Mouse (Mus musculus): ENCODE results near the gene Tcte1. TPM values are rescaled to one million over a fixed set of nuclear protein-coding genes. Genes with fewer than 3 reads are reported as not detected.
A peak's percentile ranks its signal among the peaks of the same experiment; 100 is the strongest.

The Tcte1 gene
- polyA plus RNA-seq, 1 experiment from 2014 or later: 1.3 TPM

- no peaks in the 10 kb centered on the region for H3K9me3 ChIP-seq (ENCODE audit: control insufficient read depth, low read length)
- peaks cover 4% of the 10 kb centered on the region; the same call in 1 of the 2 replicates for H3K4me1 ChIP-seq (ENCODE audit: control insufficient read depth, insufficient read depth, low read length)
- DNase-seq (ENCODE audit: low spot score): no peak
- H3K9ac ChIP-seq (ENCODE audit: low read length): no peak overlapping the region
- ATAC-seq (ENCODE audit: insufficient number of reproducible peaks, low FRiP score, low TSS enrichment, low read depth): no peak
- H3K36me3 ChIP-seq (ENCODE audit: control insufficient read depth, insufficient read depth, low read length): peaks cover 2% of the 10 kb centered on the region; the same call in 1 of the 2 replicates
- no peaks in the 10 kb centered on the region for H3K27me3 ChIP-seq (ENCODE audit: control insufficient read depth, insufficient read depth, low read length)
- H3K4me3 ChIP-seq (ENCODE audit: low read depth, low read length): no peak overlapping the region
- H3K27ac ChIP-seq (replicated peaks; ENCODE audit: low read depth, low read length): no peak overlapping the region
- H3K4me2 ChIP-seq (ENCODE audit: low read depth, severe bottlenecking): no peak overlapping the region
- 67% methylated on average over 5 of the region's 5 CpGs for WGBS
Measured at GRCm38 (mm10) chr17:45503301-45503973, 19.8 kb upstream of the Tcte1 start.

- no peaks in the 10 kb centered on the region for H3K27me3 ChIP-seq (ENCODE audit: control insufficient read depth, insufficient read depth, low read length)
- DNase-seq (ENCODE audit: low spot score) (no peak), ATAC-seq (ENCODE audit: insufficient number of reproducible peaks, low FRiP score, low TSS enrichment, low read depth) (no peak)
- H3K9ac ChIP-seq (ENCODE audit: low read length): no peak overlapping the region
- H3K4me2 ChIP-seq (ENCODE audit: low read depth, severe bottlenecking): no peak overlapping the region
- no peaks in the 10 kb centered on the region for H3K9me3 ChIP-seq (ENCODE audit: control insufficient read depth, low read length)
- no peak overlapping the region for H3K27ac ChIP-seq (replicated peaks; ENCODE audit: low read depth, low read length)
- peaks cover 5% of the 10 kb centered on the region; the same call in 1 of the 2 replicates for H3K36me3 ChIP-seq (ENCODE audit: control insufficient read depth, insufficient read depth, low read length)
- H3K4me3 ChIP-seq (ENCODE audit: low read depth, low read length): no peak overlapping the region
- peaks cover 4% of the 10 kb centered on the region; the same call in 1 of the 2 replicates for H3K4me1 ChIP-seq (ENCODE audit: control insufficient read depth, insufficient read depth, low read length)
- WGBS: 76% methylated on average over 6 of the region's 6 CpGs
Measured at GRCm38 (mm10) chr17:45505941-45506465, 17.2 kb upstream of the Tcte1 start.

- Histone ChIP-seq H3K9me3 (ENCODE audit: control insufficient read depth, low read length) (no peaks in the 10 kb centered on the region), H3K4me2 (ENCODE audit: low read depth, severe bottlenecking) (peak within 1 kb of the TSS; percentile 34; the same call in 1 of the 2 replicates), H3K27me3 (ENCODE audit: control insufficient read depth, insufficient read depth, low read length) (no peaks in the 10 kb centered on the region), H3K4me1 (ENCODE audit: control insufficient read depth, insufficient read depth, low read length) (peaks cover 4% of the 10 kb centered on the region; the same call in 1 of the 2 replicates), H3K27ac (replicated peaks; ENCODE audit: low read depth, low read length) (no peak within 1 kb of the TSS; the same call in 1 of the 2 replicates), H3K36me3 (ENCODE audit: control insufficient read depth, insufficient read depth, low read length) (peaks cover 5% of the 10 kb centered on the region; the same call in 1 of the 2 replicates), H3K4me3 (ENCODE audit: low read depth, low read length) (peak within 1 kb of the TSS; percentile 65), H3K9ac (ENCODE audit: low read length) (peak within 1 kb of the TSS; percentile 65)
- DNase-seq (ENCODE audit: low spot score): peak; percentile 96
- ATAC-seq (ENCODE audit: insufficient number of reproducible peaks, low FRiP score, low TSS enrichment, low read depth): peak; percentile 89
- WGBS: under 1% methylated on average over 42 of the region's 42 CpGs
Measured at GRCm38 (mm10) chr17:45506700-45507189, 16.5 kb upstream of the Tcte1 start, which contains the start of gene Aars2. Aars2 (plus strand) TSS chr17:45506841.

GRCm38 (mm10) chr17:45510871-45511270, 12.4 kb upstream of the Tcte1 start:
- ATAC-seq (ENCODE audit: insufficient number of reproducible peaks, low FRiP score, low TSS enrichment, low read depth): no peak
- Histone ChIP-seq H3K4me3 (ENCODE audit: low read depth, low read length) (no peak overlapping the region), H3K27me3 (ENCODE audit: control insufficient read depth, insufficient read depth, low read length) (no peaks in the 10 kb centered on the region), H3K9me3 (ENCODE audit: control insufficient read depth, low read length) (no peaks in the 10 kb centered on the region), H3K9ac (ENCODE audit: low read length) (no peak overlapping the region), H3K4me2 (ENCODE audit: low read depth, severe bottlenecking) (no peak overlapping the region), H3K27ac (replicated peaks; ENCODE audit: low read depth, low read length) (no peak overlapping the region), H3K36me3 (ENCODE audit: control insufficient read depth, insufficient read depth, low read length) (peaks cover 5% of the 10 kb centered on the region; the same call in 1 of the 2 replicates), H3K4me1 (ENCODE audit: control insufficient read depth, insufficient read depth, low read length) (peaks cover 4% of the 10 kb centered on the region; the same call in 1 of the 2 replicates)
- DNase-seq (ENCODE audit: low spot score): no peak
- 95% methylated on average over 4 of the region's 4 CpGs for WGBS

- Histone ChIP-seq H3K4me3 (ENCODE audit: low read depth, low read length) (no peak overlapping the region), H3K4me1 (ENCODE audit: control insufficient read depth, insufficient read depth, low read length) (peaks cover 4% of the 10 kb centered on the region; the same call in 1 of the 2 replicates), H3K9ac (ENCODE audit: low read length) (no peak overlapping the region), H3K27me3 (ENCODE audit: control insufficient read depth, insufficient read depth, low read length) (no peaks in the 10 kb centered on the region), H3K4me2 (ENCODE audit: low read depth, severe bottlenecking) (no peak overlapping the region), H3K36me3 (ENCODE audit: control insufficient read depth, insufficient read depth, low read length) (peaks cover 5% of the 10 kb centered on the region; the same call in 1 of the 2 replicates), H3K9me3 (ENCODE audit: control insufficient read depth, low read length) (no peaks in the 10 kb centered on the region), H3K27ac (replicated peaks; ENCODE audit: low read depth, low read length) (no peak overlapping the region)
- WGBS: 91% methylated on average over 4 of the region's 4 CpGs
- ATAC-seq (ENCODE audit: insufficient number of reproducible peaks, low FRiP score, low TSS enrichment, low read depth) (no peak), DNase-seq (ENCODE audit: low spot score) (no peak)
Measured at GRCm38 (mm10) chr17:45511757-45512156, 11.5 kb upstream of the Tcte1 start.

GRCm38 (mm10) chr17:45515204-45515726, 8.0 kb upstream of the Tcte1 start:
- H3K9ac ChIP-seq (ENCODE audit: low read length): no peak overlapping the region
- no peak overlapping the region for H3K27ac ChIP-seq (replicated peaks; ENCODE audit: low read depth, low read length)
- no peaks in the 10 kb centered on the region for H3K9me3 ChIP-seq (ENCODE audit: control insufficient read depth, low read length)
- ATAC-seq (ENCODE audit: insufficient number of reproducible peaks, low FRiP score, low TSS enrichment, low read depth) (no peak), DNase-seq (ENCODE audit: low spot score) (no peak)
- H3K27me3 ChIP-seq (ENCODE audit: control insufficient read depth, insufficient read depth, low read length): no peaks in the 10 kb centered on the region
- no peak overlapping the region for H3K4me3 ChIP-seq (ENCODE audit: low read depth, low read length)
- H3K4me2 ChIP-seq (ENCODE audit: low read depth, severe bottlenecking): no peak overlapping the region
- H3K4me1 ChIP-seq (ENCODE audit: control insufficient read depth, insufficient read depth, low read length): no peaks in the 10 kb centered on the region
- WGBS: 61% methylated on average over 15 of the region's 15 CpGs
- no peaks in the 10 kb centered on the region for H3K36me3 ChIP-seq (ENCODE audit: control insufficient read depth, insufficient read depth, low read length)

GRCm38 (mm10) chr17:45515806-45516205, 7.4 kb upstream of the Tcte1 start:
- Histone ChIP-seq H3K4me3 (ENCODE audit: low read depth, low read length) (no peak overlapping the region), H3K4me1 (ENCODE audit: control insufficient read depth, insufficient read depth, low read length) (no peaks in the 10 kb centered on the region), H3K9ac (ENCODE audit: low read length) (no peak overlapping the region), H3K27me3 (ENCODE audit: control insufficient read depth, insufficient read depth, low read length) (no peaks in the 10 kb centered on the region), H3K4me2 (ENCODE audit: low read depth, severe bottlenecking) (no peak overlapping the region), H3K36me3 (ENCODE audit: control insufficient read depth, insufficient read depth, low read length) (no peaks in the 10 kb centered on the region), H3K27ac (replicated peaks; ENCODE audit: low read depth, low read length) (no peak overlapping the region), H3K9me3 (ENCODE audit: control insufficient read depth, low read length) (no peaks in the 10 kb centered on the region)
- DNase-seq (ENCODE audit: low spot score) (no peak), ATAC-seq (ENCODE audit: insufficient number of reproducible peaks, low FRiP score, low TSS enrichment, low read depth) (no peak)
- whole genome bisulfite sequencing: 85% methylated on average over 10 of the region's 10 CpGs

GRCm38 (mm10) chr17:45516488-45516887, 6.7 kb upstream of the Tcte1 start:
- WGBS: 59% methylated on average over 8 of the region's 8 CpGs
- no peaks in the 10 kb centered on the region for H3K27me3 ChIP-seq (ENCODE audit: control insufficient read depth, insufficient read depth, low read length)
- H3K4me2 ChIP-seq (ENCODE audit: low read depth, severe bottlenecking): no peak overlapping the region
- H3K4me1 ChIP-seq (ENCODE audit: control insufficient read depth, insufficient read depth, low read length): no peaks in the 10 kb centered on the region
- ATAC-seq (ENCODE audit: insufficient number of reproducible peaks, low FRiP score, low TSS enrichment, low read depth) (no peak), DNase-seq (ENCODE audit: low spot score) (peak; percentile 87)
- no peaks in the 10 kb centered on the region for H3K9me3 ChIP-seq (ENCODE audit: control insufficient read depth, low read length)
- H3K36me3 ChIP-seq (ENCODE audit: control insufficient read depth, insufficient read depth, low read length): no peaks in the 10 kb centered on the region
- H3K27ac ChIP-seq (replicated peaks; ENCODE audit: low read depth, low read length): no peak overlapping the region
- H3K4me3 ChIP-seq (ENCODE audit: low read depth, low read length): no peak overlapping the region
- no peak overlapping the region for H3K9ac ChIP-seq (ENCODE audit: low read length)
